Mouse (Mus musculus): Measurements from ENCODE around the gene St3gal2. TPM values are rescaled to one million over a fixed set of nuclear protein-coding genes. Genes with fewer than 3 reads are reported as not detected.
"Not testable (repeated sequence)": the region's sequence is repeated elsewhere in the genome, so short reads cannot be mapped to it uniquely, and the experiment has no call there.

Gene St3gal2
- total RNA-seq, 2 experiments from 2014 or later: 92.7 to 95.8 TPM

DNA sequence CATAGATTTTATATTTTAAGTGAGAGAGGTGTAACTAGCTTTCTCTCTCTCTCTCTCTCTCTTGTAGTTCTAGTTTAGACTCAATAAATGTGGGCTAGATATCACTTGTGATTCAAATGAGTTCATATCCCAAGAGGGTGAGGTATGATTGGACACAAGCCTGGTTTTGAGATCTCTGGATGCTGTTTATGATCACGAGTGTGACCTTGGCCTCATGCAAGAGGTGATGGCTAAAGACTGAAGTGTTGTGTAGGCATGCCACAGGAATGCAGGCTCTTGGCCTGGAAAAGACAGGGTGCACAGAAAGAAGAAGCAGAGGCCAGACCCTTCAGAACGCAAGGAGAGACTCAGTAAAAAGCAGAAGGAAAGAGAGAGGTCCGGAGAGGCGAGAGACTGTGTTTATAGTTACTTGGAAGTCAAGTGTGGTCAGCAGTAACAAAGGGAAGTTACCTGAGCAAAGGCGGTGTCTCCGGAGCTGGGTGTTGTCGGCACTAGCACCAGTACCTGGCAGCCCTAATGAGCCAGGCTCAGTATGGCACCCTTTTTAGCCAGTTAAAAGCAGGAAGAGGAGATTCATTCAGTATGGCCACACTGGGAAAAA, 24.7 kb downstream of the St3gal2 start:
- DNase-seq (ENCODE audit: low spot score in 2 of 2): no peak

DNA sequence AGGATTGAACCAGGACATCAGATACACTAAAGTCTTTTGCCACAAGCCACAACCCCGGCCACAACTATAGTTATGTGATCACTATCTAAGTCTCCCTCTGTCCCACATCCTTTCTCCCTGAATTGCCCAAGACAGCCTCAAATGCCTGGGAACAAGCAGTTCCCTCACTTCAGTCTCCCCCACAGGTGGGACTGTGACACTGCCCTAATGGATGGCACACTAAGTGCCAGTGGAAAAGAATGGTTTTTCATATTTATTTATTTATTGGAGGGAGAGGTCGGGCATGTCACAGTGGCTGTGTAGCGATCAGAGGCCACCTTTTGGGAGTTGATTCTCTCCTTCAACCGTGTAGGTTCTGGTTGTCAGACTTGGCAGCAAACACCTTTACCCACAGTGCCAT, 26.0 kb downstream of the St3gal2 start:
- DNase-seq (ENCODE audit: low spot score in 2 of 2): no peak

DNA sequence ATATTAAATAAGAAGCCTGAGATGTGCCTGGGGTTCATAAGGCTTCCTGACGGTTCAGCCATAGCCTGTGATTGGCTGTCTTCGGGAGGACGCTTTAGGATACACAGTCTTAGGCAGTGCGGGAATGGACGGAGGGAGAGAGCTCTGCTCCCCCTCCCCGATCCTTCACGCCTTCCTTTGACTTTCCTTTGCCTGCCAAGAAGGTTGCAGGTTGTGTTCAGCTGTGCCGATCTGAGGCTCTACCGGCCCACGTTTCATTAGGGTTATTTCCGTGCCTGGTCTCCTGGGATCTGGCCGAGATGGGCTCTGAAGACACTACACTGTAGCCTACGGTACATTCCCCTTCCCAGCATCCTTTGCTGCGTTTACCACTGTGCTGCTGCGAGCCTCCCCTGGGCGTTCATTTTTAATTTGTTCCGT, 30.4 kb downstream of the St3gal2 start:
- DNase-seq (ENCODE audit: low spot score in 2 of 2): no peak

DNA sequence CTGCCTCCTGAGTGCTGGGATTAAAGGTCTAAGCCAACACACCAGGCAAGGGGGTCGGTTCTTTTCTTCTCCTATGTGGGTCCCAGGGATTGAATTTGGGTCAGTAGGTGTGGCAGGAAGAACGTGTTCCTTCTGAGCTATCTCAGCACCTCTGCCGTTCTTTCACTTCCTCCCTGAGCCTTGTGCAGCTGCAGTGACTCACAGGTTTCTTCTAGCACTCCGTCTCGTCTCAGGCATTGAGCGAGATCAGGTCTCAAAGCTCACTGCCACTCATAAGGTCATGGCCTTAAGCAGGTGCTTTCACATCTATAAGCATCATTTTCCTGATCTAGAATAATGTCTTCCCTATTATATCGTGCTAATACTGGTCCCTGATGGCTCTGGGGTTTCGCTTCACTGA, 35.1 kb downstream of the St3gal2 start:
- DNase-seq (ENCODE audit: low spot score in 2 of 2): no peak

DNA sequence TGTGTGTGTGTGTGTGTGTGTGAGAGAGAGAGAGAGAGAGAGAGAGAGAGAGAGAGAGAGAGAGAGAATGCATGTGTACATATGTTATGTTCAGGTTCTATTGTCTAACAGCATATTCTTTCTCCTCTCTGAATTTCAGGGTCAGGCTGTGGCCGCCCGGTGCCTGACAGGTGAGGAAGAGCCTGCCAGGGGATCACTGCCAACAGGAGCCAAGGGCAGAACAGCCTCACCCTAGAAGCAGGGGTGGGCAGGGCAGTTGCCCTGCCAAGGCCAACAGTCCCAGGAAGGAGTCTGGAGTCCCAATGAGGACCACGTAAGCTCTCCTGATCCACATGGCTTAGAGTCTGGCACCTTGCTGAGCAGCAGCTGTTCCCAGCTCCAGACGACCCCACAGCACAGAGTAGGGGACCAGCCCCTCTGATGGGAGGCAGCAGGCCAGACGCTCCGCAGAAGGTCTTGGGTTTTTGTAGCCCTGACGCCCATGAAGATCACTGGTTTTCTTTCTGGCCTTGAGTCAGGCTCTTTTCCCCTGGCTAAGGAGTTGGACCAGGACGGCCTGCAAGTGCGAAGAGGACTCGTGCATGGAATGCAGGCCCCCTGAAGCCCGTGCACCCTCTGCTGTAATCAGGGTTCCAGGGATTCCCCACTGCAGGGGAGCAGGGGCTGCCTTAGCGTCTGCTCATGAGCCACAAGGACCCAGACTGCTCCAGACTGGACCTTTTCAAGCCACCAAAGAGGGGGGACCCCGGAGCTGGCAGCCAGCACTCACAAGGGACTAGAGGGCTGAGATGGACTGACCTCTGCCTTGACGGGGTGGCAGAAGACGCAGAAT, 37.1 kb downstream of the St3gal2 start:
- DNase-seq (ENCODE audit: low spot score in 2 of 2): no peak

DNA sequence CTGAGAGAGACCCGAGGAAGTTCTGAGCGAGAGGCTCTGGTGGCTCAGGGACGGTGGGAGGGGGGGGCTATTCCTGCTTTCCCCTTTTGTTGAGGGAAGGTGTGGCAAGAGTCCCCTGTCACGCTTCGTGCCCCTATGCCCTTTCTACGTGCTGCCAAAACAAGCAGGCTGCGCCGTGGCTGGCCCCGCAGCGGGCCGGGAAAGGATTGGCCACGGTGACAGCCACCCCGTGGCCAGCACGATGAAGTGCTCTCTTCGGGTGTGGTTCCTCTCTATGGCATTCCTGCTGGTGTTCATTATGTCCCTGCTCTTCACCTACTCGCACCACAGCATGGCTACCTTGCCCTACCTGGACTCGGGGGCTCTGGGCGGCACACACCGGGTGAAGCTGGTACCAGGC, 37.7 kb downstream of the St3gal2 start:
- no peak for DNase-seq (ENCODE audit: low spot score in 2 of 2)

DNA sequence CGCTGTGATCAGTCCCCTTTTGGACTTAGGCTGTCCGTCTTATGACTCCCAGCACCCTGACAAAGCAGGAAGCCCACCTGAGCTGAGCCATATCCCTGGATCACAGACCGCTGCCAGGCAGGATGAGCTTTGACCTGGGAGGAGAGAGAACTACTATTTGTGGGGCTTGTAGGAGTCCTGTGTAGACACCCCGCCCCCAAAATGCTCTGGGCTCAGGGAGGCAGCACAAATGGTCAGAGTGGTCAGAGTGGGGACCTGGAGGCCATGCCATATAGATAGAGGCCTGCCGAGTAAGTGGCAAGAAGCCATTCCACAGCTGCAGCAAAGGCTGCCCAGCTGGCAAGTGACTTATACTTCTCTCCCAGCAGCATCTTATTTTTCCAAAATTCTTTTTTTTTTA, 38.4 kb downstream of the St3gal2 start:
- DNase-seq (ENCODE audit: low spot score in 2 of 2): no peak

DNA sequence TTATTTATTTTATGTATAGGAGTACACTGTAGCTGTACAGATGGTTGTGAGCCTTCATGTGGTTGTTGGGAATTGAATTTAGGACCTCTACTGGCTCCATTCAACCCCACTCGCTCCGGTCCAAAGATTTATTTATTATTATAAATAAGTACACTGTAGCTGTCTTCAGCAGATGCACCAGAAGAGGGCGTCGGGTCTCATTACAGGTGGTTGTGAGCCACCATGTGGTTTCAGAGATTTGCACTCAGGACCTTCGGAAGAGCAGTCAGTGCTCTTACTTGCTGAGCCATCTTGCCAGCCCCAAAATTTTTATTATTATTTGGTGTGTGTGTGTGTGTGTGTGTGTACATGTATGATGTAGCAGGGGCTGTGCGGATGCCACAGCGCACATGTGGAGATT, 38.8 kb downstream of the St3gal2 start:
- DNase-seq (ENCODE audit: low spot score in 2 of 2): not testable (repeated sequence)

DNA sequence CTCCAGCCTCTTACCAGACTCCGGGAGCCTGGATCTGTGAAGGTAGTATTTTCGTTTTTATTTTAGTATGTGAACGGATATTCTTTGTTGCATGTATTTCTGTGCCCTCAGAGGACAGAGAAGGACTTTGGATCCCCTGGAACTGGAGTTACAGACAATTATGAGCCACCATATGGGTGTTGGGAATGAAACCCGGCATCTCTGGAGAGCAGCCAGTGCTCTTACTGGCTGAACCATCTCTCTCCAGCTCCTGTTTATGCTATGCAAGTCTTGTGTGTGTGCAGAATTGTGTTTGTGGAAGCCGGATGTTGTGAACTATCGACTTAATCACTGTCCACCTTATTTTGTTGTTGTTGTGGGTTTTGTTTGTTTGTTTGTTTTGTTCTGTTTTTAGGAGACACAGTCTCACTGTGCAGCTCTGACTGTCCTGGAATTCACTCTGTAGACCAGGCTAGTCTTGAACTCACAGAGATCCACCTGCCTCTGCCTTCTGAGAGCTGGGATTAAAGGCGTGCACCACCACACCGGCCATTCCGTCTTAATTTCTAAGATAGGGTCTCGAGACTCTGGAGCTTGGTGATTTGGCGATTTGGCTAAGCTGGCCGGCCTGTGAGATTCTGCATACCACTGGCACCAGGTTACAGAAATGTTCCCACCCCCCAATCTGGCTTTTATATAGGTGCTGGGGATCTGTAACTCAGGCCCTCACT, 39.5 kb downstream of the St3gal2 start:
- peak in 1 of 2 experiments; percentile 48 for DNase-seq (ENCODE audit: low spot score in 2 of 2)

DNA sequence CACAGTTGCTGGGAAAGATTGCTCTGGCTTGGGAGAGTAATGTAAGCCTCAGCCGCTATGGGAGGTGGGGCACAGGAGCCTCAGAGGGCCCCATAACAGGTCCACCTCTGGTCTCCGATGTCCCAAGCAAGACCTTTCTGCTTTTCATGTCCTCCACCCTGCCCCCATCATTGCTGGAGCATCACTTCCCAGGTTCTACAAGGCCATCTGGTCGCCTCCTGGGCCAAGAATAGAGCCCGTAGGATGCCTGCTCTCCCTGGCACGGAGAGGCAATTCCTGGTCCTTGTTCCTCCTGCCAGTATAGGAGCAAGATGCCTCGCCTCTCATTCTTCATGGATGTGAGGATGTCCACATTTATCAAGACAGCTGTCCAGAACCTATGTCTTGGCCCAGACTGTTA, 40.2 kb downstream of the St3gal2 start:
- no peak for DNase-seq (ENCODE audit: low spot score in 2 of 2)

DNA sequence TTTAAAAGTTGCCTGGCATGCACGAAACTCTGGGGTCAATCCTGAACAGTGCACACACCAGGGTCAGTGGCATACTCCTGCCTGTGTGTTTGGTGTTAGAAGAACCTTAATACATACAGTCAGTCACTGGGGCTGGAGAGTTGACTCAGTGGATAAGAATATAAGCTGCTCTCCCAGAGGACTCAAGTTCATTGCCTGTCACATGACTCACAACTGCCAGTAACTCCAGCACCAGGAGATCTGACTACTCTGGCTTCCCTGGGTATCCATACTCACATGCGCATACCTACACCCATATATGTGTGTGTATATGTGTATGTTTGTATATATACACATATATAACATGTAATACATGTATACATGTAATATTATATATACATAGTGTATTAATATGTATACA, 43.3 kb downstream of the St3gal2 start:
- DNase-seq (ENCODE audit: low spot score in 2 of 2): no peak

DNA sequence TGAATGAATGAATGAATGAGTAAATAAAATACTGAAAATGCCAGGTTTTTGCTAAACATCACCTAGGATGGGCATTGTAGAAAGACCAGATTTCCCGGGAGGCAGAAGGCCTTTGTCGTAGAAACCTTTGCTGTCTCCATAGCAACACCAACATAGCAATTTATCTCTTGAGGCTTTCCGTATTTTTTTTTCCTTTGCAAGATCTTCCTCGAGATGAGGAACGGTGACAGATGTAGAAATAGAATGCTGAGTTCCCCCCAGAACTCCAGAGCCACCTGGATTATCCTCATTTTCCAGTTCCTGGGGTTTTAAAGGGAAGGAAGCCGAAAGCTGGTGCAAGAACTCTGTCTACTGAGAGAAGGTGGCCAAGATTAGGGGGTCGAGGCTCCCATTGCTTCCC, 44.9 kb downstream of the St3gal2 start:
- no peak for DNase-seq (ENCODE audit: low spot score in 2 of 2)

DNA sequence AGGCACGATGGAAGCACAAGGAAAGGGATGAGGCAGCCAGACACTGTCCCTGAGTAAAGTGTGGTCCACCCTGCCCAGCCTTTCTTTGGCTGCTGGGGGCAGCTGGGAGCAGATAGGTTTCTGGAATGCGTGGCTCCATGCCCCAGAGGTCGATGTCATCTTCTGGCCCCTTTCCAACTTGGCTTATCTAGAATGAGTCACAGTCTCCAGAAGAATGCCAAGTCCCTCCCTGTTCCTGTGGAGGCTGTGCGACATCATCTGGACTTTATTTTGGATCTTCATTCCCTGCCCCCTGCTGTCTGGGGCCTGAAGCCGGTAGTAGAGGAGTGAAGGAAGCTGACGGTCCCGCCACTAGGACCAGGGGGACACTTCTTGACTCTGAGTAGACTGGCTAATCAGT, 45.9 kb downstream of the St3gal2 start:
- peak; percentile 35 to 46 for DNase-seq (ENCODE audit: low spot score in 2 of 2)

DNA sequence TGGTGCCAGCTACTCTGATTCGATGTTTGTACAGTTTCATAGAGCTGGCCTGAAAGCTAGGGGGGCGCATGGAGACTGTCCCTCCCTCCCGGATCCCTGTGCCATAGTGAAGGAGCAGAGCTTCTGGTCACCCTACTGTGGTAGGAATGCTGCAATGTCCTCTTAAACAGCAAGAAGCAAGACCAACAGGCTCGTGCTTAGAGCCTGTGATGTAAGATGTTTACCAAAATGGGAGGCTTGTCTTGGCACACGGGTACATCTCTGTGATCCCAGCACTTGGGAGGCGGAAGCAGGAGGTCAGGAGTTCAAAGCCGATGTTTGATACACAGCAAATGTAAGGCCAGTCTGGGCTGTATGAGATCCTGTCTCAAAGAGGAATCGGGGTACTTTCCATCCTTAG, 46.9 kb downstream of the St3gal2 start:
- DNase-seq (ENCODE audit: low spot score in 2 of 2): no peak

DNA sequence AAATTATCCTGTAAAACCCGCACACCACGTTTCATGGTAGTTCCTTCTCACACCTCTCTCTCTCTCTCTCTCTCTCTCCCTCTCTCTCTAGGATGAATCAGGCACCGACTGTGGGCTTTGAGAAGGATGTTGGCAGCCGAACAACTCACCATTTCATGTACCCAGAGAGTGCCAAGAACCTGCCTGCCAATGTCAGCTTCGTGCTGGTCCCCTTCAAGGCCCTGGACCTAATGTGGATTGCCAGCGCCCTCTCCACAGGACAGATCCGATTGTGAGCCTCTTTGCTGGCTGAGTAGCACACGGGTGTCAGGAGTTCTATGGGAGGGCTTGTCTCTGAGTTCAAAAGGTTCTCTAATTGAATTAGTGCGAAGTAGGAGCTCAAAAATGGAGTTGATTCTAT, 47.6 kb downstream of the St3gal2 start:
- no peak for DNase-seq (ENCODE audit: low spot score in 2 of 2)

DNA sequence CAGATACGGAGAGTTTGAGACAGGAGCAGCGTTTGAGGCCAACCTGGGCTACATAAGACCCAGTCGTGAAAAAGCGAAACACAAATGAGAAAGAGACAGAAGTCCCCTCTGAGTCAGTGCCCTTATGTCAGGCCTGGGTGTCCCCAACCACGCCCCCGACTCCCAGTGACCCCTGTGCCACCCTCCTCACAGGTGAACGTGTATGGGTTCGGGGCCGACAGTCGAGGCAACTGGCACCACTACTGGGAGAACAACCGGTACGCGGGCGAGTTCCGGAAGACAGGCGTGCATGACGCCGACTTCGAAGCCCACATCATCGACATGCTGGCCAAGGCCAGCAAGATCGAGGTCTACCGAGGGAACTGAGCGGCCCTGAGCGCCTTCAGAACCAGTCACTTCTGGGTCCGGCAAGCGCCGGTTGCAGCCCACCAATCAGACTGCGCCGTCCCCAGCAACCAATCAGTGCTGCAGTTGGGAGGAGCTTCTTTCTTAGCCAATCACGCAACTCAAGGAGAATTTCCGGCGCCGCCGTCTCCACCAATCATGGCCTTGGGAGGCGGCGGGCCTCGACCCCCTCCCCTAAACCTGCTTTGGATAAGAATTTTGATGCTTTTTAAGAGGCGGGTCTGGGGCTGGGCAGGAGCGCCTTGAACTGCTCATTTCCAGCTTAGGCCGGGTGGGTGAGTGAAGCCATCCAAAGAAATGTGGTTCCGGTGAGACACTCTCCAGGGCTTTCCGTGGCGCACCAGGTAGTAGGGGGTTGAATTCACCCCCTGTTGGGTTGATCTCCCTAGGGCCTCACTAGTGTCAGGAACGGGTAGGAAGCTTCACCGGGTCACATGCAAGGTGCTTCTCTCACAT, 50.4 kb downstream of the St3gal2 start:
- peak; percentile 89 to 95 for DNase-seq (ENCODE audit: low spot score in 2 of 2)

DNA sequence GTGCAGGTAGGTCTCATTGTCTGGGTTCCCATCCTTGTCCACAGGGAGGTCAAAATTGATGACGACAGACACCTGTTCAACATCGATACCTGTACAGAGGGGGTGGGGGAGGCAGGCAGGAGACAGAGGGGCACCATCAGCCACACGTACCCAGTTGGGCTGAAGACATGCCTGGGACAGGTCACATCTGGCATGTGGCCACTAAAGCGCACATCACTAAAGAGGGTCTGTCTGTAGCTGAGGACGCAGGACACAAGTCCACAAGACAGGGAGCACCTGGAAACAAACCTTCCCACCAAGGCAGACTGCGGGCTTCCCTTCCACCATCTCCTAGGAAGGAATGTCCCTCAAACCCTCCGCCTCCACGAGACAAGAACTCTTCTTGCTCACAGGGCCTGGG, 56.8 kb downstream of the St3gal2 start:
- DNase-seq (ENCODE audit: low spot score in 2 of 2): not testable (repeated sequence)

DNA sequence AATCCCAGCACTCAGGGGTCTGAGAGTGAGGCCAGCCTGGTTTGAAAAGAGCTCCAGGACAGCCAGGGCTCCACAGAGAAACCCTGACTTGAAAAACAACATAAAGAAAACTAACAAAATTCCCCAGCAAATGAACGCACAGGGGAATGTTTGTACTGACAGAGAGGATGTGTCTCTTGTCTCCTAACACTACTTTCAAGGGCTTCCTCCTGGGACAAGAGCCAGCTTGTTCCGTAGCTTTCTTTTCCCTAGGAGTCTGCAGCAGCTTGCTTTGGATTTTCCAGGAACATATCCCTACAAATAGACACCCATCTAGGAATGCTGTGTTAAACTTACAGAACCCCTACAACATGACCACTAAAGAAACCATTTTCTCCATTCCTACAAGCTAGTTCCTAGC, 58.3 kb downstream of the St3gal2 start:
- not testable (repeated sequence) for DNase-seq (ENCODE audit: low spot score in 2 of 2)

DNA sequence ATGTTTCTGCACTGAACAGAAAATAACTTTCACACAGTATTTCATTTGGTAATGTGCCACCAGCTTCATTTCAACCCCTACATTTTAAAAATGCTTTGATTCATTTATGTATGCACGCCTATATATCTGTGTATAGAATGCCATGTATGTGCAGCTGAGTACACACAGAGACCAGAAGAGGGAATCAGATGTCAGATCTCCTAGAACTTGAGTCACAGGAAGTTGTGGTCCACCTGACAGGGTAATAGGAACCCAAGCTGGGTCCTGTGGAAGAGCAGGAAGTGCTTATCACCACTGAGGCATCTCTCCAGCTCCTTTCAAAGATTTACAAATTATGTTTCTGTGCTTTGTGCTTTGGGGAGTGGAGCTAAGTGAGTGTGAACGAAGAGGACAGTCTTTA, 61.6 kb downstream of the St3gal2 start:
- no peak for DNase-seq (ENCODE audit: low spot score in 2 of 2)

DNA sequence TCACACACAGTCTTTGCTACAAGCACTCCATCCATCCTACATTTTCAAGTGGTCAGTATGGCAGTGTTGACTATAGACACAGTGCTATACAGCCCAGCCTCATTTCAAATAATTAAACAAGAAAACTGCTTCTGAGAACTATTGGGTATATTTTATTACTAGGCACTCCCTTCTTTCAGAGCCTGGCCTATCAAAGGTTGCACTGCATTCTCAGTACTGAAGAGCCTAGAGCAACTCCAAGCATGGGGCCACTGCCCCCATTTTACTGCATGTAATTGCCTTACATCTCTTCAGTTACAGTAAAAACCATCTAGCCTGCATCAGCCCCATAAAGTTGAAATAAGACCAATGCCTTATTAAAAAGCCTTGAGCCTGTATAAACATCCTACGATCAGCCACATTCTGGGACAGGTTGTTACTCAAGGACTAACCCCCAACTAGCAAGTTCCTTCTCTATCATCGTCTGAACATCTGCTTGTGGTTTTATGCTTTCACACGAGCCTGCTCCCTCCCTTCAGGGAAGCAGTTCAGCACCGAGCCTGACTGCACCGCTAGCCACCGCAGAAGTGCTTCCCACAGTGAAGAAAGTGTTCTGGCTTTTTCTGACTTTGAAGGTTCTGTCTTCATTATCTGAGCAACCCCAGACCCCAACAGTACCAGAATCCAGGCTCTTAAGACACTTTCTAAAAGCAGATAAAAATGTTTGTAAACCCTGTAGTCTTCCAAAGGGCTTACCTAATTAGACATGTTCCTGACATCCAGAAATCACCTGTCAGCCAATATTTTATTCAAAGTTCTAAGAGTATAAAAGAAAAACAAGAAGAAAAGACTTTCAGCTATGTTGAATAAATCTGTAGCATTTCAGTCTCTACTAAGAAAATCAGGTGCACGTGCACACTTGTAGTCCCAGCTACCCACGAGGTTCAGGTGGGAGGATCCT, 68.4 kb downstream of the St3gal2 start:
- DNase-seq (ENCODE audit: low spot score in 2 of 2): no peak
